Mouse (Mus musculus) E14TG2a.4 (cell line): ENCODE results near the gene Rai14.
A peak's percentile ranks its signal among the peaks of the same experiment; 100 is the strongest.

Experiments
- H3K27me3 ChIP-seq: 2 replicates; pipeline ENCODE4 v1.6.1; 2014; ENCODE audit warnings: low read length, control low read depth; ENCODE audit not compliant: insufficient read depth
- H3K36me3 ChIP-seq: 2 replicates; pipeline ENCODE4 v1.6.1; 2014; ENCODE audit warnings: low read length, control low read depth; ENCODE audit not compliant: insufficient read depth
- H3K4me1 ChIP-seq: replicated peaks from 2 replicates; pipeline ENCODE4 v1.6.1; 2014; ENCODE audit warnings: low read depth, low read length, control low read depth
- H3K4me3 ChIP-seq: replicated peaks from 2 replicates; pipeline ENCODE4 v1.5.1; 2014; ENCODE audit warnings: mild to moderate bottlenecking, low read length
- H3K9me3 ChIP-seq: 2 replicates; pipeline ENCODE4 v1.6.1; 2014; ENCODE audit warnings: low read length, control low read depth
- CTCF ChIP-seq: conservative IDR thresholded peaks from 2 replicates; pipeline ENCODE4 v1.5.1; 2014; ENCODE audit warnings: low read length
- NANOG ChIP-seq: IDR thresholded peaks from 2 replicates; pipeline ENCODE4 v1.6.1; 2014; ENCODE audit warnings: borderline replicate concordance, low read length, mixed read lengths
- POU5F1 ChIP-seq: IDR thresholded peaks from 2 replicates; pipeline ENCODE4 v1.6.1; 2014; ENCODE audit warnings: low read length, borderline replicate concordance

Rai14 gene

DNA sequence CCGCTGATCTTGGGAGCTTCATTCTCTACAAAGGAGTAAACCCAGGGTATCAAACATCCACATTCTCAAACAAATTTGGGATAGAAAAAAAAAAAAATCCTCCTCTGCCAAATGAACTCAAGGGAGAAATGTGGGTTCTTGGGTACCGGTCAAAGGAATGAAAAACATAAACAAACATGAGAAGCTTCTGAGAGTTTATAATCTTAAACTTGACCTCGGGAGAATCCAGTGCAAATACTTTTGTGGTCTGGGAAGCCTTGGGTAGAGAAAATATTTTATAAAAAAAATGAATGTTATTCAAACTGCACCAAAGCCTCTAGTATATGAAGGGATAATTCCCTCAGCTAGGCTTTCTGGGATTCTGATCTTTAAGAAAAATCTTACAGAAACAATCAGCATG is 11.8 kb upstream of the Rai14 start:
- TF ChIP-seq NANOG (no peak), POU5F1 (no peak), CTCF (no peak)
- no peak overlapping the region for H3K4me3 ChIP-seq

GRCm38 (mm10) chr15:10724857-10725256 is 10.4 kb upstream of the Rai14 start:
- no peaks in the 10 kb centered on the region for H3K27me3 ChIP-seq
- H3K36me3 ChIP-seq, result no peaks in the 10 kb centered on the region
- H3K9me3 ChIP-seq, result 0 out of 2 replicates have a peak, but pooled peaks cover 3% of the 10 kb centered on the region
- no peak overlapping the region for H3K4me3 ChIP-seq
- TF ChIP-seq NANOG, result peak; percentile 87
- no peak for TF ChIP-seq POU5F1
- peaks cover 58% of the 10 kb centered on the region for H3K4me1 ChIP-seq

More for the DNA sequence above, 11.8 kb upstream of the Rai14 start:
- Histone ChIP-seq H3K27me3 (no peaks in the 10 kb centered on the region), H3K9me3 (0 out of 2 replicates have a peak, but pooled peaks cover 3% of the 10 kb centered on the region), H3K4me1 (peaks cover 46% of the 10 kb centered on the region), H3K36me3 (no peaks in the 10 kb centered on the region)

DNA sequence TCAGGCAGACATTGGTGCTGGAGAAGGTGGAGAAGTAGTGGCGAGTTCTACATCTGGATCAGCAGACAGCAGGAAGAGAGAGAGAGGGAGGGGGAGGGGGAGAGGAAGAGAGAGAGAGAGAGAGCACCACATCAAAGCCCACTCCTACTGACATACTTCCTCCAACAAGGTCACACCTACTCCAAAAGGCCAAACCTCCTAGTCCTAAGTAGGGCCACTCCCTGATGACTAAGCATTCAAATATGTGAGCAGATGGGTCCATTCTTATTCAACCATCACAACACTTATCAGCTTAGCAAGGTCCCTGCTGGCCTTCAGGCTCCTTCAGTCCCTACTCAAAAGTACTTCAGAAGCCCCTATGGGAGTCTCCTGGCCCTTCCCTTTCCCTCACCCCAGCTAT is 9.1 kb upstream of the Rai14 start:
- Histone ChIP-seq H3K9me3 (0 out of 2 replicates have a peak, but pooled peaks cover 3% of the 10 kb centered on the region), H3K36me3 (no peaks in the 10 kb centered on the region), H3K4me3 (peak overlapping the region; percentile 42), H3K4me1 (peaks cover 71% of the 10 kb centered on the region), H3K27me3 (0 out of 2 replicates have a peak, but pooled peaks cover under 1% of the 10 kb centered on the region)
- TF ChIP-seq CTCF, result no peak
- TF ChIP-seq NANOG, result peak; percentile 100
- TF ChIP-seq POU5F1, result peak; percentile 94

GRCm38 (mm10) chr15:10722629-10723339 is 8.4 kb upstream of the Rai14 start:
- 0 out of 2 replicates have a peak, but pooled peaks cover 2% of the 10 kb centered on the region for H3K27me3 ChIP-seq
- TF ChIP-seq CTCF (no peak), NANOG (no peak), POU5F1 (no peak)
- H3K4me1 ChIP-seq, result peaks cover 72% of the 10 kb centered on the region
- H3K9me3 ChIP-seq, result peaks cover 6% of the 10 kb centered on the region
- peak overlapping the region; percentile 42 for H3K4me3 ChIP-seq
- H3K36me3 ChIP-seq, result no peaks in the 10 kb centered on the region

GRCm38 (mm10) chr15:10721259-10721781 is 6.9 kb upstream of the Rai14 start:
- peaks cover 7% of the 10 kb centered on the region for H3K9me3 ChIP-seq
- no peak overlapping the region for H3K4me3 ChIP-seq
- peaks cover 79% of the 10 kb centered on the region for H3K4me1 ChIP-seq
- TF ChIP-seq POU5F1 (no peak), NANOG (no peak), CTCF (no peak)
- 0 out of 2 replicates have a peak, but pooled peaks cover 2% of the 10 kb centered on the region for H3K27me3 ChIP-seq
- H3K36me3 ChIP-seq, result peaks cover 3% of the 10 kb centered on the region; the same call in 1 of the 2 replicates

GRCm38 (mm10) chr15:10720671-10721070 is 6.2 kb upstream of the Rai14 start:
- TF ChIP-seq NANOG (no peak), CTCF (no peak), POU5F1 (no peak)
- no peak overlapping the region for H3K4me3 ChIP-seq

DNA sequence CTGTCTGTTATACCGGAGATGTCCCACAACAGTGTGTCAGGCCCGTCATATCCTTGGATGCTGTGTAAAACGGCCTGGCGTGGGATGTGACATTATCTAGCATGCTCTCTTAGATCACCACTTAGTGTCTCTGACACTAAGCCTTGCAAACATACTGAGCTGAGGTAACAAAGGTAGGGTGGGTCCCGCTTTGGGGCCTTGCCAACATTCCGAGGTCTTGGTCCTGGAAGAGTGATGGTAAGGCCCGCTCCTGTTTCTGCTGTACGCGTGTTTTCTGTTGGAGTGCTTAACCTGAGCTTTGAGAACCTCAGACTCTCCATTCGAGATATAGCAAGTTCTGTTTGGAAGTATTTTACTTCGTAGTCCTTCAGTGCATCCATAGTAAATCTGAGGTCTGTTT is 5.8 kb upstream of the Rai14 start:
- peaks cover 3% of the 10 kb centered on the region; the same call in 1 of the 2 replicates for H3K36me3 ChIP-seq
- no peak for TF ChIP-seq CTCF
- TF ChIP-seq POU5F1, result no peak
- no peak for TF ChIP-seq NANOG

More at GRCm38 (mm10) chr15:10720671-10721070, 6.2 kb upstream of the Rai14 start:
- H3K9me3 ChIP-seq, result peaks cover 7% of the 10 kb centered on the region
- H3K4me1 ChIP-seq, result peaks cover 78% of the 10 kb centered on the region
- H3K27me3 ChIP-seq, result 0 out of 2 replicates have a peak, but pooled peaks cover 2% of the 10 kb centered on the region
- peaks cover 3% of the 10 kb centered on the region; the same call in 1 of the 2 replicates for H3K36me3 ChIP-seq

DNA sequence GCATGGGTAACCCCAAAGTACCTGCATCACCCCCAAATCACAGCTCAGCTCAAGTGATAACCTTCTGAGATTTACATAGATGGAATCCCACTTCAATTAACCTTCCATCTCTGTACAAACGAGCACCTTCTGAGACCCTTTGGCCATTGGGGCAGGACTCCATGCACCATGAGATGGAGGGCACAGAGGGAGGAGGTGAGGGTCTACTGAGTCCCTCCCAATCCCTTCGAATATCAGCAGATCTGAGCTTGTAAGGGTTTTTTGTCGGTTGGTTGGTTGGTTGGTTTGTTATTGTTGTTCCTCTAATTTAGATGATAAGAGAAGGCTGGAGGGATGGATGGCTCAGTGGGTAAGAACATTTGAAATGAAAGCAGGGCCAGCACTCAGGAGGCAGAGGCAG is 5.1 kb upstream of the Rai14 start:
- TF ChIP-seq CTCF (no peak), NANOG (no peak), POU5F1 (no peak)
- 0 out of 2 replicates have a peak, but pooled peaks cover 2% of the 10 kb centered on the region for H3K27me3 ChIP-seq
- H3K9me3 ChIP-seq, result peaks cover 7% of the 10 kb centered on the region
- H3K36me3 ChIP-seq, result peaks cover 3% of the 10 kb centered on the region; the same call in 1 of the 2 replicates
- H3K4me3 ChIP-seq, result no peak overlapping the region
- H3K4me1 ChIP-seq, result peaks cover 74% of the 10 kb centered on the region

More for the DNA sequence above, 5.8 kb upstream of the Rai14 start:
- Histone ChIP-seq H3K4me3 (no peak overlapping the region), H3K4me1 (peaks cover 78% of the 10 kb centered on the region), H3K27me3 (0 out of 2 replicates have a peak, but pooled peaks cover 2% of the 10 kb centered on the region), H3K9me3 (peaks cover 7% of the 10 kb centered on the region)
